Mouse (Mus musculus): ENCODE data around the gene Sohlh2. TPM values are rescaled to one million over a fixed set of nuclear protein-coding genes. Genes with fewer than 3 reads are reported as not detected.

Sohlh2 gene
- total RNA-seq, 1 experiment from 2014 or later, result not detected

DNA sequence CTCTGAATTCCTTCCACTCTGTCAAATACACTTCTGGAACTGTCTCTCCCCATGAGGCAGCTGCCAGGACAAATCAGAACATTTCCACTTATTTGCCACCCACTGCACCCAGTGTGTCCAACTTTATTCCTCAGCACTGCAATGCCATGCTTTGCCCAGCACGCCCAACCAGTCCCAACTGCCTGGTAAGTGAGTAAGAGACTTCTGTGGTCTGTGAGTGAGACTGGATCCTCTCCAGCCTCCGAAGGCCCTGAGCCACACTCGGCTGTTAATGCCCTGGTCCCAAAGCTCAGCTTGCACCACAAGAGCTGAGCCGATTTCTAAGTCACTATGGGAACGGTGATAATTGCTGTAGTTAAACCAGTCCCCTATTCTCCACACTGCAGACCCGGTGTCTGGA is 25.8 kb downstream of the Sohlh2 start:
- DNase-seq, result no peak

DNA sequence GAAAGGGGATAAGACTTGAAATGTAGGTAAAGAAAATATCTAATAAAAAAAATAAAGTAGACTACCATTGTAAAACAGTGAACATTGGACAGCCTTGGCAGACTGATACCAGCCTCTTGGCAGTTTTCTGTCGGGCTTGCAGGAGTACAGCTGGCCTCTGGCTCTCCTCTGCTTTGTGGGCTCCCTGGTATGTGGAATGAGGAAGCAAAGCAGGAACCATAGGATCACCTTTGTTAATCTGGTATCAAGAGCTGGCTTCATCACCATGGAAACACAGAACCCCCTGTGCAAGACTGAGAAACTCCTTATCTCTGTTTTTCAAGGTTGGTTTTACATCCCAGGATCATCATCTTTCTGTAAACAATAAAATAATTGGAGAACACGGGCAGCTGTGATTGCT is 30.4 kb downstream of the Sohlh2 start:
- no peak for DNase-seq

DNA sequence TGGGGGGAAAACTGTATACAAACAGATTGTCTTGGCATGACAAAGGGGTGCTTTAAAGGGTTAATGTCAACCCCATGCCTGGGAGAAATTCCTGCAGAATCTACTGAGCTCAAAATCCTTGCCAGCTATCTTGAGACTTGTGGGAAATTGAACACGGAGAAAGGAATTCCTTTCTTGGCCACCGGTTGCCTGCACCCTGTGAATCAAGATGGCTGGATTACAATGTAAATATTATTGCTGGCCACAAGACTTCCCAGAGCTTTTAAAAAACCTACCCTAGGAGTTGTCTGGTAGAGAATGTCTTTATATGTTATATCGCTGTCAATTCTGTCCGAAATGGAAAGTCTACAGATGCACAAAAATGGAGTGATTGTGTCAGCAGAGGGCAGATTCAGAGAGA is 32.0 kb downstream of the Sohlh2 start:
- no peak for DNase-seq

DNA sequence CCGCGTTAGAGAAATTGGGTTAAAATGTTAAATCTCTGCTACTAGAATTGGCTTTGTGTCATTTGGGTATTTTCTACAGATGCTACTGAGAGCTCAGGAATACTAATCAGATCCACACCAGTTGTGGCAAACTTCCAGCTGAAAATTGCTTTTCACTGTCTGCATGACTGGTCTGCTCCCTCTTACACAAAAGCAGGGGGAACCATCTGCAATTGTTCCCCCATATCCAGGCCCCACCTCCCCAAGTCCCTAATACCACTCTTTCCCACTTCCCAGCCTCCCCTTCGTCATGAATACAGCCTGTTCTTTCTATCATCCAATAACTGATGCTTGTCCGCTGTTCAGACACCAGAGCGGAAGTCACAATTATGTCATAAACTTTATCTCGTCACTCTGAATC is 32.6 kb downstream of the Sohlh2 start:
- no peak for DNase-seq

DNA sequence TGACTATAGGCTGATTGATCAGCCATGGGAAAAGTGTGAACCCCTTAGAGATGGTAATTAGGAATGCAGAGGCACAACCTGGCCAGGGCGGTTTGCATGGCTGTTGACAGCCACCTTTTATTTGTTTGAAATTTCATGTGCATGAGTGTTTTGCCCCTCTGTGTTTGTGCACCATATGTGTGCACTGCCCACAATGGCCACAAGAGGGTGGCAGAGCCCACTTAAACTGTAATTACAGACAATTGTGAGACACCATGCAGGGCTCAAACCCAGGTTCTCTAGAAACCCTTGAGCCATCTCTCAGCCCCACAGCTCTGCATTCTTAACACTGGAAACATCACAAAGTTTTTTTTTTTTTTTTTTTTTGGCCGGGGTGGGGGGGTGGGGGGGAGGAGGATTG is 40.7 kb downstream of the Sohlh2 start:
- no peak for DNase-seq

DNA sequence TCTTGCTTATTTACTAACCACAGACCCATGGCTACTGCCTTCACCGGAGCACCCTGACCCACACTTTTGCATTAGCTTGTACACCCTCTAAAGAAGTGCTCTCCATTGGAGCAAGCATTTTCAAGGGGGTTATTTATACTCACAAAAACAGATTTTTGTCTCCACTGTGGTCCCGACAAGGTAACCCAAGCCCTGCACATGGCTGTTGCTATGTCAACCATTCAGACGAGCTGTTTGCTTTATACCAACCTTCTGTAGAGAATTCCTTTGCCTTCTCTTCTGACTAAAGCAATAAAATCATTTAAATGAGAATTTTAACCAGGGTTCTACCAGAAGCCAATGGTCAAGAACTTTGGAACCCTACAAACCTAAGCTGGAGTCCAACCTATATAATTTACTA is 42.0 kb downstream of the Sohlh2 start:
- DNase-seq, result no peak

DNA sequence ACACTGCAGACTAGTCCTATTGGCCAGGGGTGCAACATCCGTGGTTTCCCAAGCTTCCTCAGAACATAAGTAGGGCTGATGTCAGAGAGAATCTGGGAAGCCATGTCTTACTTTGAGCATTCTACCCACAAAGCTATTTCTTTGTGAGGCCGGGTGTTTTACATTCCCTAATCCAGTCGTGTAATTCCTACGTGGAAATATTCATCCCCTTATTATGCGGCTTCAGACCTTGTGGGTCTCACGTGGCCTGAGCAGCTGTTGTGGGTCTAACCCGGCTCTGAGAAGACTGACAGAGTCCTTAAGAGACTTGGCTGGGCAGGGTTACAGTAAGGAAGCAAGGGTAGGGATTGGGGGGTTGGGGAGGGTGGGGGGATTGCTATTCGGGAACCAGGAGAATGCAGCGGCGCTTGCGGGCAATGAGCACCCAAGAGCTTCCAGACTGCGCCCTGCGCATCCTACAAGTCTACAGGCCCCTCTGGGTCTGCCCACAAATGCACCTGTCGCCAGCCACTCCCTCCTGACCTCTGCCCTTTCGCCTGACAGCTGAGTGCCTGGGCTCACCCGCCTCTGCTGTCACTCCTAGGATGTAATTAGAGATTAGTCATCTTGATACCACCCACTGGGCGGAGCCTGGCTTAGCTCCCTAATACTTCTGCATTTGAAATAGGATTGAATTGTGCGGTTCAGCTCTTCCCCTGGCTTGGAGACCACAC is 44.8 kb downstream of the Sohlh2 start:
- peak; percentile 14 for DNase-seq

DNA sequence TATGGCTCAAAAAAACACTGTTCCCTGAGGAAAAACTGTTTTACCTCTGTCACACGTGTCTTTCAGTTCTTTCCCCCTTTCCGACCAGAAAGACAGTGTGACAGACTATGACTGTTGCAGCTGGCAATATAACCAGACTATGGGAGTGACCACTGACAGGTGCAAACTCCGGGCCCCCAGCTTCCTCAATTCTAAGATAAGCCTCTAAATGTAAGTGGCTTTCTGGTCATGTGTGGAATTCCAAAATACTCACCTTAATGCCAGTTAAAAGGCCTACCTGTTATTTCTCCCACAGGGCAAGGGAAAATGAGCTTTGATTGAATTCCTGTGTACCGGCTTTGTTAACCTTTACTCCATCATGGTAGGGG is 45.4 kb downstream of the Sohlh2 start:
- DNase-seq, result no peak

DNA sequence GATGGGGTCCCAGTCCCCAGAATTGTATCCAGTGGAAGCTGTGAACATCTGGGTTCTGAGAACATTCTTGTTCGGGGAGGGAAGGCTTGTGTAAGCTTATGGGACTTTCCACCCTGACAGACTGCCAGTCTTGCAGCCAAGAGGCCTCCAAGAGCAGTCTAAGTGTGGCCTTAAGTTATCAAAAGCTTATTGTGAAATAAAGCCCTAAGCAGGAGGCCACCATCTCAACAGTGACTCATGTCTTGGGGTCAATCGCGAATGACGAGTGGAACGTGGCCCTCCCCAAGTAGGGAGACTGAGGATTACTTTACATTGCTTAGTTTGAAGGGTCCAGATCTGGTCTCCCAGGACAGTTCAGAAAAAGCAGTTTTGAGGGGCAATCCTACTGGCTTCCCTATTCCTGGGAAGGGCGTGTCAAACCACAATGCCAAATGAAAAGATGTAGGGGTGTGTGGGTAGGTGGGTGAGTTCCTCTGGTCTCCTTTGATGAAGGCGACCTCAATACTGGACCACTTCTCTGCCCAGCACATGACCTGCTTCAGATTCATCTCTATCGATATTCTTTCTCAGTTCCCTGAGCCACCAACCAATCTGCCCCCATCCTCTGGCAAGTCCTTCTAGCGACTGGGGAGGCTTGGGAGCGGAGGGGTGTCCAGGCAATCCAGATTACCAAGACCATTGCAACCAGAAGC is 60.0 kb downstream of the Sohlh2 start, which contains the start of gene Dclk1:
TSS of gene Dclk1 (plus strand) at position 635 of the 692 bp plus-strand sequence.
- DNase-seq, result peak; percentile 15

DNA sequence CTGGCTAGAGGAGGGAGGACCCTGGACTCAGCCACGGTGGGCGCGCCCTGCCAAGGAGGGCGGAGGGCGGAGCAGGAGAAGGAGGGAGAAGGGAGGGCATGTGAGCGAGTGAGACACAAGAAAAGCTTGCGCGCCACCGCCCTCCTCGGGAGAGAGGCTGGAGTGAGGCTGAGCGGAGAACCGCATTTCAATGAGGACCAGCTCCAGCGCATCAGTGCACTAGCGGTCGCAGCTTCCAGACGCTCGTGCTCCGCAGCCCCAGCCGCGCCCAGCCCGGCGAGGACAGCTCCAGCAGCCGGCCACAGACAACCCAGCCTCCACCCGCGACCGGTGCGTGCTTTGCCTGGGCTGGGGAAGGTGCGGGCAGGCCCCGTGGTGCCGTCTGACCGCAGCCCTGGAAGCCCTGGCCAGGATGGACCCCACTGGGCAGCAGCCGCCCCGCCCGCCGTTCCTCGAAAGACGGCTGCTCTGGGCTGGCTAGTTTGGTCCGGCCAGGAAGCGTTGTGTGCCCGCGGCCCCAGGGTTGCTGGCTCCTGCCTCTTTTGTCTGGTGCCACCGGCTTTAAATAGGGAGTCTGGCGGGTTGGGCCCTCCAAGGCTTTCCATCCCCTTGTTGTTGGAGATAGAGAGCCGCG is 60.7 kb downstream of the Sohlh2 start:
- peak; percentile 54 for DNase-seq

DNA sequence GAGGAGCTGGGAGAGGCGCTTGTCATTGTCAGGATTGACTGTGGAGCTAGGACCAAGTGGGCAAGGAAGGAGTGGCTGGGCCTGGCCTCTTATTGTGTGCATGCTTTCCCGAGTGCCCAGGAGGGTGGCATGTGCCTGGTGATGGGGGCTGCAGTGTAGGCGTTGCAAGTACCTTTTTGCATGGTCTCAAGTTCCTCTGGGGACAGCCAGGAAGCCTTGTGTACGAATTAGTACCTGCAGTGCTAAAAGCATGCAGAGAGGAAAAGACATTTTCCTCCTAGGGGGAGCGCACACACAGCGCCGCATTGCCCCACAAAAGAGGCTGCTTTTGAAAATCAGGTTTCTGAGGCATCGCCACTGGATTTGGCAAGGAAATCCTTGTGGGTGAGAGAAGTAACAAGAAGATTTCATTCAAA is 61.2 kb downstream of the Sohlh2 start:
- no peak for DNase-seq

DNA sequence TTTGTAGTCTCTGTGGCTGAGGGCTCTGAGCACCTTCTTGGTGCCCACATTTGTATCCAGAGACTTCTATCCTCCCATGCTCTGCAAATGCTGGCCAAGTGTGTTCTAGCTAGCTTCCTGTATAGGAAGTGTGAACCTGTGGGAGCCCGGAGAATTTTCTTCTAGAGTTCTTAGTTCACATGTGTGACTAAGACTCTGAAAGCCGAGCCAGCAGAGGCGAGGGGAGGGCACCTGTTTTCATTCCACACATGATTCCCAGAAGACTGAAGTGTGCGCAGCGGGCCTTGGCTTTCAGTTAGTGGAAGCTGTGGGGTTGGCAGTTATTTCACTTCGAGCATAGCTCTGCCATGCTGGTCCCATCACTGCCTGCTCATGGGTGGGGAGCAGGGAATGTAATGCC is 62.3 kb downstream of the Sohlh2 start:
- DNase-seq, result no peak

DNA sequence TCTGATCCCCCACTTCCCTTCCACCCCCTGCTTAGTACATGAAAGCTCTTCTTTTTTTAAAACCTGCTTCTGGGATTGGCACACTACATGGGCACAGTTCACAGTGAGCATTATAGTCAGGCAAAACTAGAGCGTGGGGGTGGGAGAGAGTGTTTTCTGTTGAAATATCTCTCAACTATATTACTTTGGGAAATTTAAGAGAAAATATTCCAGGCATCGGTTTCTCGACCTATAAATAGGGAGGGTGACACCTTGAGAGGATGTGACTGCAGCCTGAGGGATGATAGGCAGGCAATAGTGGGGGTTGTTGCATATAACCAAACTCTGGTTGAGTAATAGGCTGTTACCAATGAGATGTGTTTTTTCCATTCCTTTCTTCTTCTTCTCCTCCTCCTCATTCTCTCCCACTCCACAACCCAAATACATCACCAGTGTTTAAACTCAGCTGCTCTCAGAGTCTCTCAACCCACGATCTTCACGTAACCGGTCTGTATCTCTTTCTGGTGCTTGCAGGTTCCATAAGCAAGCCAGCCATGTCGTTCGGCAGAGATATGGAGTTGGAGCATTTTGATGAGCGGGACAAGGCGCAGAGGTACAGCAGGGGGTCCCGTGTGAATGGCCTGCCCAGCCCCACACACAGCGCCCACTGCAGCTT is 64.9 kb downstream of the Sohlh2 start:
- no peak for DNase-seq

DNA sequence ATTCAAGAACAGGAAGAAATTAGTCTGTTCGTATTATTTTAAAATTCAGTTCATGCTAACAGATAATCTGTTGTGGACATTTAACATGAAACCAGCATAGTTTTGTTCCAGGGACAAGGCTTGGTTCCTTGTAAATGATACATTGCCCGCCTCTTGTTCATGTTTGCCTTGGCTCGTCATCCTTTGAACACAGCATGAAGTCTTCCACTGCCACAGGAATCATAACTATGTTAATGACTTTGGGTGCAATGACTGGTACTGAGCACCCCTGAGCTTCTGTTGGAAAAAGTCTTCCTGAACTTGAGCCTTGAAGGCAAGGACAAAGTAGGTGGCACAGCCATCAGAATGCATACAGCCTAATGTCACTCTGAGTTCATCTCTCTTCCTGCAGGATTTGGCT is 66.2 kb downstream of the Sohlh2 start:
- no peak for DNase-seq

DNA sequence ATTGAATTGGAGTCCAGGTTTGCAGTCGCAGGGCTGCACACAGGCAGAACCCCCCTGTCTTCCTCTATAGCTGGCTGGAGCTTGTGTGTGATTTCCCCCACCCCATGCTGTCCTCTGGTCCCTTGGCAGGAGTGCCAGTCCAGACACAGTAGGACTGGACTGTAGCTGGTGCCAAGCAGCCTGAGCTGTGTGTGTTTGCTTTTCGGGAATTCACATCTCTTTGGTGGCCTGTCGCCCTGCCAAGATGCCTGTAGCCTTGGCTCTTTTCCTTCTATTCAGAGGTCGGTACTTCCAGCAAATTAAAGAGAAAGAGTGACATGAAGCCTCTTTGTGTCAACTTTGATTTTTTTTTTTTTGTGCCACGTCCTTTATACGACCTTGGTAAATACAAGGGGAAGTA is 66.7 kb downstream of the Sohlh2 start:
- peak; percentile 19 for DNase-seq

DNA sequence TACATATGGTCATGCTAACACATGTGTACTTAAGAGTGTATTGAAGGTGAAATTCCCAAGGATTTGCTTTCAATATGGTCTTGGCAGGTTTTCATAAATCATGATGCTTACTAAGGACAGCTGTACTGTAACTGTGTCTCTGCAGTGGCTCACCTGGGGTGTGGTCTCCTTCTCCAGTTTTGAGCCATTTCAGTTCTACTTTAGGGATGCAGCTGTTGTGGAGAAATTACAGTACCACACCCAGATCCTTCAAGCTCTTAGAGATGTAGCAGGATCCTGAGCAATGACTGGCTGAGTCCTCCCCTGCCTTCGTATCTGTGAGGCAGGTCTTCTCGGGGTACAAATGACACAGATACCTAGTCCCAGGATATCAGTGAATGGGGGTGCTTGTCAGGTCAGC is 68.8 kb downstream of the Sohlh2 start:
- DNase-seq, result no peak

Small RNAs within 50 kb of the gene (microRNA-seq; reads per million reads assigned to microRNA genes)
- gene Gm22029, result 0 reads per million in 2 experiments

Other genes starting within 250 kb of the Sohlh2 start
- 0.49 and 0.89 TPM in 2 replicates for gene Ccna1, start 126.5 kb upstream of the Sohlh2 start, total RNA-seq (2021)
- gene Spg20, start 69.9 kb upstream of the Sohlh2 start, total RNA-seq (2021), result 43.0 and 46.6 TPM in 2 replicates
- 0.19 TPM in 1 of 2 replicates, not detected in the other for gene Ccdc169, start 44.7 kb upstream of the Sohlh2 start, total RNA-seq (2021)
- 5.0 and 16.9 TPM in 2 replicates for gene Dclk1, start 60.3 kb downstream of the Sohlh2 start, total RNA-seq (2021)

Data from adrenal gland, postnatal 14 days (tissue).